Mouse (Mus musculus): ENCODE measurements around the gene Rtn1.

DNA sequence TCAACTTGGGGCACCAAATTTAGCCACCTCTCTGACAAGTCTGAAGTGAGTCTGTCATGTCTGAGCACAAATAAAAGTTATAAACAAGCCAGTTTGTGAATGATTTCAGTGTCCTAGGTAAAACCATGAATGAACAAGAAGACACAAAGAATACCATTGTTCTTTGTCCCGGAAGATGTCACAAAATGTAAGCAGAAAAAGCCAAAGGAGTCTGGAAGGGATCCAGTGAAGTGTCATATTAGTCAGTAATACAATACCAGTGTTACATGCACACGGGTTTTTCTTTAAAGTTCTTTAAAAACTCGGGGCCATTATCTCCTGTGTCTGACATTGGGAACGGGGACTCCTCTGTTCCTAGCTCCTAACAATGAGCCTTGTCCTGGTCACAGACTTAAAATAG, 85.1 kb downstream of the Rtn1 start:
- TF ChIP-seq CTCF (IDR thresholded peaks at IDR 0.05; ENCODE audit: low read depth) (no peak), EP300 (IDR thresholded peaks at IDR 0.05; ENCODE audit: low read depth) (no peak)
